ENCODE assay signal across 8 mouse cellular contexts in the genomic region with DNA sequence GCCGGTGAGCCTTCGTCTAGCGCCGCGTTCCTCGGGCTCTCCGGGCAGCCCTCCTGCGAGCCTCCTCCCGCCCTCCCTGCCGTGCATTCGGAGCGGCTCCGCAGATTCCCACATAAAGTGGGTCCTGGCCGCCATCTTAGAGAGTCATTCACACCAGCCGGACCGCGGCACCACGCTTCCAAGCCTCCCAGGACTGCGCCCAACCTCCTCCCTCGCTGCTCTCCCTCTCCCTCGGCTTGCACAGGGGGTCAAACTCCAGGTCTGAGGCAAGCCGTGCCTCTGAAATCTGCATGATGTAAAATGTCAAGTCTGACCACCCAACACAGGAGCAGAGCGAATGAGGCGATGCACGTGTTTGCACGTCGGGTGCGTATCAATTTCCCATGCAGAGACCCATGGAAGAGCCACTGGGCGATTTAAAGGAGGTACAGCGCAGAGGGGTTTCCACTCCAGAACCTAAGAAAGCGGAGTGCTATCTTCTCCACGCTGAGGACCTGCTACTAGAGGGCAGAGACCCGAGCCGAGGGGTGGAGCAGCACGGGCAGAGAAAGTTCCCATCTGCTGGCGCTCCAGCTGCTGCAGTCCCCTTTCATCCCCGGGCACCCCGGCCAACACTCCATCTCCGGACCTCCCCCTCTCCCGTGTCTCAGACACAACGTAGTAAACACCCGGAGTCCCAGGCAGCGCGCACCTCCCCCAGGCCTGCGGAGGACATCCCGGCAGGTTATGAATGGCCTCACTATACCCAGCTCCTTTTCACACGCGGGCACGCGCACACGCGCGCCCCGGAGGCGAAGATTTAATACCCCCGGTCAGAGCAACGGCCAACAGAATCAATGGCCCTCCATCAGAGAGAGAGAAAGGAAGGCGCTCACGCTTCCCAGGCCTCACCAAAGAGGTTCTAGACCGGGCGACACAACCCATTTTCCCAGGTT. TPM values are rescaled to one million over a fixed set of nuclear protein-coding genes. Genes with fewer than 3 reads are reported as not detected.
DNase-seq lines count a peak whose midpoint lies in the region; ATAC-seq and TF ChIP-seq lines count a peak whose summit lies in the region.

No protein-coding gene starts in this region.

- H3K4me1 ChIP-seq in bone marrow macrophage, adult 2 months (ENCODE audit: control insufficient read depth, insufficient read depth, low read length) = peaks cover 24% of the 10 kb centered on the region
- H3K4me1 ChIP-seq in embryonic facial prominence, embryonic 15.5 days = peaks cover 29% of the 10 kb centered on the region
- H3K4me1 ChIP-seq in heart, embryonic 11.5 days (ENCODE audit: control insufficient read depth, insufficient read depth, low read length) = peaks cover 27% of the 10 kb centered on the region
- peaks cover 10% of the 10 kb centered on the region for H3K4me1 ChIP-seq in kidney, postnatal 0 days (replicated peaks; ENCODE audit: insufficient read depth, low read length)
- H3K4me1 ChIP-seq in liver, embryonic 12.5 days = peaks cover 73% of the 10 kb centered on the region
- no peaks in the 10 kb centered on the region; the same call in 1 of the 2 replicates for H3K4me1 ChIP-seq in stomach, postnatal 0 days (replicated peaks; ENCODE audit: control insufficient read depth, insufficient read depth)

- H3K36me3 ChIP-seq in C2C12 (ENCODE audit: control insufficient read depth, insufficient read depth) = no peaks in the 10 kb centered on the region
- no peaks in the 10 kb centered on the region for H3K36me3 ChIP-seq in embryonic facial prominence, embryonic 15.5 days
- no peaks in the 10 kb centered on the region for H3K36me3 ChIP-seq in heart, embryonic 11.5 days (ENCODE audit: control insufficient read depth, insufficient read depth, low read length)
- H3K36me3 ChIP-seq in kidney, postnatal 0 days (ENCODE audit: insufficient read depth, low read length) = no peaks in the 10 kb centered on the region
- H3K36me3 ChIP-seq in liver, embryonic 12.5 days = no peaks in the 10 kb centered on the region
- H3K36me3 ChIP-seq in stomach, postnatal 0 days (ENCODE audit: control insufficient read depth, insufficient read depth, low read length) = no peaks in the 10 kb centered on the region

- DNase-seq in kidney, postnatal 0 days (ENCODE audit: low spot score) = peak; percentile 75
- peak; percentile 93 for DNase-seq in neural tube, embryonic 10.5 days (ENCODE audit: extremely low spot score, low spot score)
- peak; percentile 76 for DNase-seq in stomach, postnatal 0 days (ENCODE audit: low spot score)

- 0 out of 2 replicates have a peak, but pooled peaks have one; percentile 5 for ATAC-seq in embryonic facial prominence, embryonic 15.5 days (ENCODE audit: insufficient number of reproducible peaks, low FRiP score, low TSS enrichment, low read depth)
- 0 out of 2 replicates have a peak, but pooled peaks have one; percentile 9 for ATAC-seq in heart, embryonic 11.5 days (replicated peaks; ENCODE audit: insufficient number of reproducible peaks, low FRiP score, low TSS enrichment)
- ATAC-seq in kidney, postnatal 0 days (replicated peaks; ENCODE audit: low FRiP score, low read depth) = peak; percentile 41
- peak; percentile 12; the same call in 1 of the 2 replicates for ATAC-seq in liver, embryonic 12.5 days
- peak; percentile 45 for ATAC-seq in stomach, postnatal 0 days (ENCODE audit: low FRiP score, low TSS enrichment)

- H3ac ChIP-seq in C2C12 (ENCODE audit: control insufficient read depth, insufficient read length, low read depth) = peak overlapping the region; percentile 87

- H3K79me3 ChIP-seq in C2C12 (ENCODE audit: low read depth) = peaks cover 61% of the 10 kb centered on the region

- H3K27ac ChIP-seq in bone marrow macrophage, adult 2 months (ENCODE audit: insufficient read depth, low read depth, low read length) = peak overlapping the region; percentile 32
- H3K27ac ChIP-seq in embryonic facial prominence, embryonic 15.5 days (replicated peaks) = peak overlapping the region; percentile 97
- H3K27ac ChIP-seq in heart, embryonic 11.5 days (ENCODE audit: low read depth, low read length) = peak overlapping the region; percentile 98
- peak overlapping the region; percentile 95 for H3K27ac ChIP-seq in kidney, postnatal 0 days
- H3K27ac ChIP-seq in liver, embryonic 12.5 days = peak overlapping the region; percentile 95
- peak overlapping the region; percentile 98 for H3K27ac ChIP-seq in stomach, postnatal 0 days (replicated peaks)

- no peaks in the 10 kb centered on the region for H3K27me3 ChIP-seq in C2C12 (ENCODE audit: control insufficient read depth, insufficient read depth, insufficient read length)
- no peaks in the 10 kb centered on the region for H3K27me3 ChIP-seq in embryonic facial prominence, embryonic 15.5 days
- H3K27me3 ChIP-seq in heart, embryonic 11.5 days (ENCODE audit: control insufficient read depth, insufficient read depth, low read length) = no peaks in the 10 kb centered on the region
- H3K27me3 ChIP-seq in kidney, postnatal 0 days (ENCODE audit: insufficient read depth, low read length) = no peaks in the 10 kb centered on the region
- H3K27me3 ChIP-seq in liver, embryonic 12.5 days (replicated peaks) = no peaks in the 10 kb centered on the region
- no peaks in the 10 kb centered on the region for H3K27me3 ChIP-seq in stomach, postnatal 0 days (ENCODE audit: control insufficient read depth, insufficient read depth, low read length)

- under 1% methylated on average over 61 of the region's 61 CpGs for WGBS in embryonic facial prominence, embryonic 15.5 days
- WGBS in heart, embryonic 11.5 days (ENCODE audit: insufficient replicate concordance) = under 1% methylated on average over 61 of the region's 61 CpGs
- WGBS in kidney, postnatal 0 days = under 1% methylated on average over 61 of the region's 61 CpGs
- under 1% methylated on average over 61 of the region's 61 CpGs for WGBS in liver, embryonic 12.5 days (ENCODE audit: insufficient replicate concordance)
- under 1% methylated on average over 61 of the region's 61 CpGs for WGBS in stomach, postnatal 0 days

- no peak for TF ChIP-seq CTCF in C2C12 (IDR thresholded peaks at IDR 0.05; ENCODE audit: control insufficient read depth, insufficient read depth, insufficient read length)
- no peak for TF ChIP-seq CTCF in bone marrow macrophage, adult 2 months (IDR thresholded peaks at IDR 0.05; ENCODE audit: low read depth, low read length)
- no peak for TF ChIP-seq CTCF in kidney, postnatal 0 days (IDR thresholded peaks at IDR 0.05; ENCODE audit: low read depth)
- no peak for TF ChIP-seq CTCF in stomach, postnatal 0 days (IDR thresholded peaks at IDR 0.05; ENCODE audit: low read depth)

- peak overlapping the region; percentile 95 for H3K9ac ChIP-seq in embryonic facial prominence, embryonic 15.5 days
- H3K9ac ChIP-seq in heart, embryonic 11.5 days (ENCODE audit: low read depth, low read length) = peak overlapping the region; percentile 88
- H3K9ac ChIP-seq in kidney, postnatal 0 days (ENCODE audit: low read depth, low read length) = peak overlapping the region; percentile 92
- peak overlapping the region; percentile 96 for H3K9ac ChIP-seq in liver, embryonic 12.5 days
- peak overlapping the region; percentile 94 for H3K9ac ChIP-seq in stomach, postnatal 0 days (ENCODE audit: low read length)

- H3K4me2 ChIP-seq in embryonic facial prominence, embryonic 15.5 days (replicated peaks) = peak overlapping the region; percentile 88
- peak overlapping the region; percentile 94 for H3K4me2 ChIP-seq in heart, embryonic 11.5 days
- peak overlapping the region; percentile 89 for H3K4me2 ChIP-seq in kidney, postnatal 0 days (ENCODE audit: low read length)
- H3K4me2 ChIP-seq in liver, embryonic 12.5 days = peak overlapping the region; percentile 93
- H3K4me2 ChIP-seq in stomach, postnatal 0 days (replicated peaks; ENCODE audit: low read depth) = peak overlapping the region; percentile 96

- H3K9me3 ChIP-seq in embryonic facial prominence, embryonic 15.5 days (replicated peaks) = no peaks in the 10 kb centered on the region
- H3K9me3 ChIP-seq in heart, embryonic 11.5 days (replicated peaks; ENCODE audit: control insufficient read depth, low read length) = no peaks in the 10 kb centered on the region
- H3K9me3 ChIP-seq in kidney, postnatal 0 days (replicated peaks; ENCODE audit: low read length) = no peaks in the 10 kb centered on the region
- no peaks in the 10 kb centered on the region for H3K9me3 ChIP-seq in liver, embryonic 12.5 days (replicated peaks)
- H3K9me3 ChIP-seq in stomach, postnatal 0 days (ENCODE audit: control insufficient read depth, low read length) = no peaks in the 10 kb centered on the region

- TF ChIP-seq EP300 in stomach, postnatal 0 days (optimal IDR thresholded peaks at IDR 0.05) = no peak

- peaks cover 67% of the 10 kb centered on the region for H3K79me2 ChIP-seq in C2C12 (ENCODE audit: control insufficient read depth, insufficient read depth)

- TF ChIP-seq POLR2A in bone marrow macrophage, adult 2 months (IDR thresholded peaks at IDR 0.05; ENCODE audit: borderline replicate concordance, low read depth, low read length) = no peak

- H3K4me3 ChIP-seq in C2C12 (ENCODE audit: insufficient read depth, poor library complexity, severe bottlenecking) = peak overlapping the region; percentile 84
- peak overlapping the region; percentile 73 for H3K4me3 ChIP-seq in bone marrow macrophage, adult 2 months (ENCODE audit: insufficient read depth, low read length)
- H3K4me3 ChIP-seq in embryonic facial prominence, embryonic 15.5 days (replicated peaks) = peak overlapping the region; percentile 86
- H3K4me3 ChIP-seq in heart, embryonic 11.5 days (ENCODE audit: low read depth, low read length) = peak overlapping the region; percentile 83
- peak overlapping the region; percentile 83 for H3K4me3 ChIP-seq in kidney, postnatal 0 days (replicated peaks; ENCODE audit: low read depth, low read length)
- peak overlapping the region; percentile 97 for H3K4me3 ChIP-seq in liver, embryonic 12.5 days
- peak overlapping the region; percentile 93 for H3K4me3 ChIP-seq in stomach, postnatal 0 days (ENCODE audit: low read depth, low read length)

TF ChIP-seq in C2C12, 6 proteins besides CTCF, POLR2A, EP300 and RAD21:
- TF ChIP-seq FOSL1 (IDR thresholded peaks at IDR 0.05; ENCODE audit: insufficient read depth, low read length, poor library complexity, severe bottlenecking) = no peak
- peak; percentile 85 for TF ChIP-seq MAX (IDR thresholded peaks at IDR 0.05)

RNA-seq across cellular contexts. Expression of a gene that starts 1.8 kb away (rescaled TPM):
- 12.1 TPM for polyA plus RNA-seq in C2C12 (2012; fragmentation: generic; extraction: Trizol)
- 23.6 and 29.2 TPM in 2 replicates for polyA plus RNA-seq in bone marrow macrophage, adult 2 months (2012; ENCODE audit: insufficient read depth, insufficient read length, missing spikeins)
- 10.8 and 10.9 TPM in 2 replicates for polyA plus RNA-seq in embryonic facial prominence, embryonic 15.5 days (2015; fragmentation: Nextera tagmentation; extraction: Ambion mirVana)
- 7.5 TPM in 2 replicates for polyA plus RNA-seq in heart, embryonic 11.5 days (2014; fragmentation: Nextera tagmentation; extraction: Ambion mirVana)
- polyA plus RNA-seq in kidney, postnatal 0 days (2015; fragmentation: Nextera tagmentation; extraction: Ambion mirVana) = 6.2 and 6.6 TPM in 2 replicates
- polyA plus RNA-seq in liver, embryonic 12.5 days (2016; fragmentation: Nextera tagmentation; extraction: Ambion mirVana) = 9.1 and 9.2 TPM in 2 replicates
- polyA plus RNA-seq in stomach, postnatal 0 days (2015; fragmentation: Nextera tagmentation; extraction: Ambion mirVana) = 2.9 and 3.2 TPM in 2 replicates

Comparison
In these comparisons a context has a peak if more than half of its experiments do, and no peak if none do; other contexts are left out.
1. Peak in every context shown above with its lines: DNase-seq, ATAC-seq, H3K4me3 ChIP-seq and H3K27ac ChIP-seq.
2. H3K27ac ChIP-seq: peak in every context shown above with its lines; median percentile 98 in heart, embryonic 11.5 days; 98 in stomach, postnatal 0 days; 97 in embryonic facial prominence, embryonic 15.5 days; 95 in kidney, postnatal 0 days; 95 in liver, embryonic 12.5 days; 32 in bone marrow macrophage, adult 2 months.